Mouse (Mus musculus) frontal cortex, postnatal 10 days (tissue): ENCODE measurements around the gene Fscn1.

Experiments
- DNase-seq, 2 experiments: peaks; one replicate each; pipeline ENCODE4 v3.0.0; 2022; ENCODE audit warnings: low spot score in 2 of 2, mixed read lengths in 1 of 2

The Fscn1 gene

GRCm38 (mm10) chr5:142959576-142960556 lies at the start of gene Fscn1:
Fscn1 (plus strand) TSS chr5:142960343.
- peak; percentile 82 to 92 for DNase-seq

- DNase-seq: no peak
These were observed 48.5 kb upstream of the Fscn1 start for GRCm38 (mm10) chr5:142911629-142912028.

- DNase-seq: no peak
These were observed 47.8 kb upstream of the Fscn1 start for GRCm38 (mm10) chr5:142912320-142912719.

GRCm38 (mm10) chr5:142912739-142913138 lies 47.4 kb upstream of the Fscn1 start:
- no peak for DNase-seq

GRCm38 (mm10) chr5:142915231-142915630 lies 44.9 kb upstream of the Fscn1 start:
- DNase-seq: no peak

- DNase-seq: no peak
These were observed 43.5 kb upstream of the Fscn1 start for GRCm38 (mm10) chr5:142916593-142916992.

GRCm38 (mm10) chr5:142917402-142917801 lies 42.7 kb upstream of the Fscn1 start:
- no peak for DNase-seq

- DNase-seq: no peak
These were observed 39.7 kb upstream of the Fscn1 start for GRCm38 (mm10) chr5:142920311-142921073.

GRCm38 (mm10) chr5:142921074-142921459 lies 39.1 kb upstream of the Fscn1 start:
- no peak for DNase-seq

- no peak for DNase-seq
These were observed 37.9 kb upstream of the Fscn1 start for GRCm38 (mm10) chr5:142922251-142922650.

GRCm38 (mm10) chr5:142923781-142924180 lies 36.4 kb upstream of the Fscn1 start:
- no peak for DNase-seq

GRCm38 (mm10) chr5:142924336-142924959 lies 35.7 kb upstream of the Fscn1 start:
- no peak for DNase-seq

GRCm38 (mm10) chr5:142926204-142926939 lies 33.8 kb upstream of the Fscn1 start:
- no peak for DNase-seq

GRCm38 (mm10) chr5:142926940-142927228 lies 33.3 kb upstream of the Fscn1 start:
- DNase-seq: no peak

- DNase-seq: no peak
These were observed 32.7 kb upstream of the Fscn1 start for GRCm38 (mm10) chr5:142927341-142927930.

GRCm38 (mm10) chr5:142928749-142929399 lies 31.3 kb upstream of the Fscn1 start:
- DNase-seq: peak; percentile 61 to 68

GRCm38 (mm10) chr5:142929400-142929752 lies 30.8 kb upstream of the Fscn1 start:
- DNase-seq: no peak

- DNase-seq: no peak
These were observed 28.9 kb upstream of the Fscn1 start for GRCm38 (mm10) chr5:142931241-142931745.

- DNase-seq: peak in 1 of 2 experiments; percentile 36
These were observed 28.0 kb upstream of the Fscn1 start for GRCm38 (mm10) chr5:142932084-142932685.

GRCm38 (mm10) chr5:142932731-142933130 lies 27.4 kb upstream of the Fscn1 start:
- DNase-seq: no peak
